Mouse (Mus musculus) layer of hippocampus, postnatal 14 days (tissue): ENCODE results near the gene Kdm2a. TPM values are rescaled to one million over a fixed set of nuclear protein-coding genes. Genes with fewer than 3 reads are reported as not detected.

Experiments
- DNase-seq, 2 experiments: peaks; one replicate each; pipeline ENCODE4 v3.0.0; 2021 to 2022; ENCODE audit warnings: low spot score in 2 of 2, mixed read lengths in 1 of 2
- long read RNA-seq, 2 experiments: library from polyadenylated mRNA; stranded (forward); transcript quantifications; one replicate each; pipeline ENCODE4 v2.0.0; 2021
- total RNA-seq, 2 experiments: library from RNA; stranded (reverse); gene quantifications; 2 replicates each; pipeline ENCODE4 v1.2.3; 2021

The Kdm2a gene
- total RNA-seq = 10 to 100 TPM; 69.3 to 73.2 TPM
- long read RNA-seq, experiment 1, partial matches to known transcripts = 6 of 9 reads
- long read RNA-seq, experiment 1, other reads (novel, unspliced or antisense) = 3 of 9 reads
- long read RNA-seq, experiment 2, full-length matches to known transcripts = 1 of 19 reads
- long read RNA-seq, experiment 2, partial matches to known transcripts = 4 of 19 reads
- long read RNA-seq, experiment 2, other reads (novel, unspliced or antisense) = 14 of 19 reads

DNA sequence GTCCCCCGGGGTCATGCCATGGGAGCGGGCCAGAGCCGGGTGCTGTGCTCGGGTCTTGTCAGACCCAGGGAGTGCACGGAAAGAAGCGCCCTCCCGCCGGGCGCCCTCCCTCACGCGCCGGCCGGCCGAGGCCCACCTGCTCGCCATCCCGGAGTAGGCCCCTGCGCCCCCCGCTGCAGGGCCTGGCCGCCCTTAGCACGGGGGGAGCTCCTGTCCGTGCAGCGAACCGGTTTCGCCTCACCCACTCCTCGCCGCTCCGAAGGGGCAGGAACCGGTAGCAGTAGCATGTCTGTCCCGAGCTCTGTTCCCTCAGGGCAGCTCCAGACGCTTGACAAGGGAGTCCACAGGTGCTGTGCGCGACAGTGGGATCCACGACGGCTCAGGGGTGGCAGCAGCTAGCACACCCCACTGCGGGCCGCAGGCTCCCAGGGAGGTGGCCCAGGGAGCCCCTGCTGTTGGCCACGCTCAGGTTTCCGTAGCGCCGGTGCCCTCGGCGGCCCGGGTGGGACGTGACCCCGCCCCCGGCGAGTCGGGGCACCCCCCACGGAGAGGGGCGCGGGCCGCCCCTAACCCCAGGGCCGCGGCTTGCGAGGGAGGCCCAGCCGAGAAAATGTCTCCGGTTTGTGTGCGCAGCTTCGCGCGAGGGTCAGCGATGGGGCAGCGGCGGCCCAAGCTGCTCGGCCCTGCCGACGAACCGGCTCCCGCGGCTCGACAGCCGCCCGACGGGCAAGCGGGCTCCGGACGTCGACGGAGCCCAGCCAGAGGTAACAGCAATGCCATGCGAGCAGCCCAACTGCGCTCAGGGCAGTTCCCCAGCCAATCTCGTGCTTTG is at the start of gene Kdm2a:
TSS of gene Kdm2a (minus strand) at position 488 of the 832 bp plus-strand sequence.
- DNase-seq = peak in 1 of 2 experiments; percentile 37

DNA sequence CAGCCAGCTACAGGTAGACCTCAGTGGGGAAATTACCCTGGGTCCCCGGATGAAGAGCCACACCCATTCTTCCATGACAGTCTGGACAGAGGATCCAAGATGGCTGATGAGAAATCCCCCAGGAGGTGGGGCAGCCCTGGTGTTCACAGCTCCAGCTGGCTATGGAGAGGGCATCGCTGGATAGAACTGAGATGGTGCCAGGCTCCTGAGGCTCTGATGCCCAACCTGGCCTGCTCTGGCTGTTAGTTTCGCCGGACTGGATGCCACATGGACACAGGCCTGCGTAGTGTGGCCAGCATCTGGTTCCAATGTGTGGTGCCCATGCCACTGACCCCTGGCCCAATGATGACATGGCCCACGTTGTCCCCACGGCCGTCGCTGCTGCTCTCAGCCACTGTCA is 49.4 kb upstream of the Kdm2a start:
- no peak for DNase-seq

DNA sequence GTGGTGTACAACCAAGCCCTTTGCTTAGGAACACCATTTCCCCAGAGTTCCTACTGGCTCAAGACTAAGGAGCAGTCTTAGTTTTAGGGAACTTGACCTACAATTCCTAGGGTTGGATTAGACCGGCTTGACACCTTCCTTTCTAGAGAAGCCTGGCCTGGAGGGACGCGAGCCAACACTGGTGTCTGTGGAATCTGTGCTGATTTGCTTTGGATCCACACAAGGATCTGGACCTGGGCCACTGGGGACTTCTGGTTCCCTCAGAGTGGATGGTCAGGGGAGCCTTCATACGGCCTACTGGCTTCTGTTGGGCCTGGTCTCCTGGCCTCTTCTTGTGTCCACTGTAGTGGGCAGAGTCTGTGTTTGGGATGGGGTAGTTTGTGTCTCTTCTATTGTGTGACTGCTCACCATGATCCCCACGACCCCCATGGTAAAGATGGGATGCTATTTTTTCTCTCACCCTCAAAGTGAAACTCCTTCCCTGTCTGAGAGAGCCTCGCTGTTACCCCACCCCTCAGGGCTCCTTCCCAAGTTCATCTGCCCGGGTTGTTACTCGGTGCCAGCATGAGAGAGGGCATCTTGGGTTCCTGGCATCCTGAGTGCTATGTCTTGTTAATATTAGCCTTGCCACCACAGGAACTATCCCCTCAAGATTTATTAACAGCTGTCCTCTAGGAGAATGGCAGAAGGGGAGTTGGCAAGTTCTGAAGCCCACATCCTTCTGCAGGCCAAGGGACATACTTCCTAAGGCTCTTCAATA is 48.8 kb upstream of the Kdm2a start:
- DNase-seq = no peak

DNA sequence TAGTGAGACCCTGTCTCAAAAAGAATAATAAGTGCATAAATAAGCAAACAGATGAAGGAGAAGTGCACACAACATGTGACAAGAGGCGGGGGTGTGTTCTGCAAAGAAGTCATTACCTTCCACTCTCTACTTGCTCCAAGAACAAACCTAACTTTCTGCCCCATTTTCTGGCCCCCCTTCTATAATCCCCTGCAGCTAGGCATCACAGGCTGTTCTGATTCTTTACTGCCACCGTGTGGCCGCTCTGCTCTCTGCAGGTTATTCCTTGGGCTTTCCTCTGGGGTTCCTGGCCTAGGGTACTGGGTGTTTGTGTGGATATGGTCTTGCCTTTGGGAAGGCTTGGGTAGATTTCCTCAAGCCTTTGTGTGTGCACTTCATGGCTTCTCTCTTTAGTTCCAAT is 44.3 kb upstream of the Kdm2a start:
- peak; percentile 72 to 79 for DNase-seq

DNA sequence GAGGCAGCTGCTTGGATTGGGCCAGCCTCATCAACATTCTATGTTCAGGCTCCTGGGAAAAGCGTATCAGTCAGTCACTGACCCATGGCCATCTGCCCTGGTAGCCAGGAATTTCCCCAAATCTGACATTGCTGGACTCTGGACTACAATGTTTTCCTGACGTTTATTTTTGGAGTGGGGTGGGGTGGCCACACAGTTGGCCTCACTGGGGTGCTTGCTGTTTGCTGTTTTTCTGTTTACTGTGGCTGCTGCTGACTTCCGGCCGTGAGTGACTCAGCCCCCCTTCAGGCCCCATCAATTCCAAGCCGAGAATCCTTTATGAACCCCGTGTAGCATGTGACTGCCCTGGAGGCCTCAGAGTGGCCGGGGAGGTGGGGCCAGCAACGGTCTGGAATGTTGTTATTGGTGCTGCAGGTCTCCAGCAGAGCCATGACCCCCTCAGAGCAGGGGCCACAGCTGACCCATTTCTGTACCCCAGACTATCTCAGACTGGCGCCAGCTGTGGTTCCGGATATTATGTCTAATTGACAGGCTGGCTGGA is 43.6 kb upstream of the Kdm2a start:
- no peak for DNase-seq

DNA sequence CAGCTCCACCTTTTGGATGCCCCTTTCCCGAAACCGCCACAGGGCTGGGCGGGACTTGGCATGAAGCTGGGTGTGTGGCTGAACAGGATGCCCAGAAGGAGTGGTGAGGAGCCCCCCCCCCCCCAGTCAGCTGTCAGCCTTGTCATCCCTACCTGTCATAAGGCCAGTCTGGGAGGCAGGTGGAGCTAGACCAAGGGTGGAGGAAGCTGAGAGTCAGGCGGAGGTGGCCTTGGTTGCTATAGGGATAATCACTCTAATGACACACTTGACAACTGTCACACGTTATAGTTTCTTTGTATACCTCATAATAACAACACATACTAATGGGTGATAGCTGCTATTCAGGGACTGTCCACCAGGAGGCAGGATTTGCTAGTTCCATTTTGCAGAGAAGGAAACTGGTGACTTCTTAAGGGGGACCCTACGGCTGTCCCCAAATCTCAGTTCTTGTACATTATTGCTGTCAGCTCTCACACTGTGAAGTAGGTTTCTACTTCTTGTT is 43.1 kb upstream of the Kdm2a start:
- peak; percentile 27 to 33 for DNase-seq

DNA sequence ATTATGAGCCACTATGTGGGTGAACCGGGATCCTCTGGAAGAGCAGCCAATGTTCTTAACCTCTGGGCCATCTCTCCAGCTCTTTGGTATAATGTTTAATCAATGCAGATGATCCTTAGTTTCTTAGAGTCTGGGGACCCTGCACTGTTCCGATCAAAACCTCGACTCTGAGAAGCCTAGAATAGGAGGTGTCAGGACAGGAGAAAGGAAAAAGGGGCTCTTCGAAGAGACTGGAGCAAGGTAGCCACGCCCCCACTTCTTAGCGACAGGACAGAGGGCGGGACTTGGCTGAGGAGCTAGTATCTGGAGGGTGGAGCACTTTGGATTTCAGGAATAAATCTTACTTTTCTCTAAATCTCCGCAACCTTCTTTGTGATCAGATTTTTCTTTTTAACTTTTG is 42.1 kb upstream of the Kdm2a start:
- DNase-seq = no peak

DNA sequence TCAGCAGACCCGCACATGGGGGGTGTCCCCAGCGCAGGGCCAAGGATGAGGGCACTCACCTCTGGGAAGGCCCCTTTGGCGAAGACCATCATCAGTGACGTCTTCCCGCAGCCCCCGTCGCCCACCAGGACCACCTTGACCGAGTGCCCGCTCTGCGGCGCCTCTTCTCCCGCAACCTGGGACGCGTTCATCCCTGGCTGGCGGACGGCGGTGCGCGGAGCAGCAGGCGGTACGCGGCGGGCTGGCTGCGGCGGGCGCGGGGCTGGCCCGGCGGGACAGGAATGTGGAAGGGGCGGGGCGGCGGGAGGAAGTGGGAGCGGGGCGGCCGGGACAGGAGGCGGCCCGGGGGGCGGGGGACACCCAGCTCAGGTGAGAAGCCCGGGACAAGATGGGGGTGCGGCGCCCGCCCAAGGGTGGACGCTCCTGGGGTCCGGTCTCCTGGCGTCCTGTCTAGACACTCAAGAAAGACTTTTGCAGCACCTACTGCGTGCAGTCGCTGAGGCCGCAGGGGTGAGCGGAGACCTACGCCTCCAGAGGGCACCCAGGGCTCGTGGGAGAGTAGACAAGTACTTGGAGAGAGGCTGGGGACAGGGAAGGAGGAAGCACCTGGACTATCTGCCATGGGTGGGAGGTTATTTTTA is 41.2 kb upstream of the Kdm2a start, which contains the start of gene Rhod:
TSS of gene Rhod (minus strand) at position 272 of the 641 bp plus-strand sequence.
- DNase-seq = no peak

DNA sequence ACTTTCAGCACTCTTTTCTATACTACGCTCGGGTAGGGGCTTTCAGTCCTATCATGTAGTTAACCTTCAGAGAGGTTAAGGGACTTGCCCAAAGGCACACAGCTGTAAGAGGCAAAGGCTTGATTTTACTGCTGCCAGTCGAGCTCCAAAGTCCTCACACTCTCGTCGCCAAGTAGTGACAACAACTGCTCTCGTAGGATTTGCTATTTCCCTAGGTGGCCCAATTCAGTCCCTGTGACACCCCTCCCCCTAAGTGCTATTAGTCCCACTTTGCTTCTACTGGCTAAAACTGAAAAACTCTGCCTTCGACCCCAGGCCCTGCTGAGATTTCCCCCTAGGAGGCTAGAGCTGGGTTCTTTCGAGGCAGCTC is 40.7 kb upstream of the Kdm2a start:
- DNase-seq = no peak

DNA sequence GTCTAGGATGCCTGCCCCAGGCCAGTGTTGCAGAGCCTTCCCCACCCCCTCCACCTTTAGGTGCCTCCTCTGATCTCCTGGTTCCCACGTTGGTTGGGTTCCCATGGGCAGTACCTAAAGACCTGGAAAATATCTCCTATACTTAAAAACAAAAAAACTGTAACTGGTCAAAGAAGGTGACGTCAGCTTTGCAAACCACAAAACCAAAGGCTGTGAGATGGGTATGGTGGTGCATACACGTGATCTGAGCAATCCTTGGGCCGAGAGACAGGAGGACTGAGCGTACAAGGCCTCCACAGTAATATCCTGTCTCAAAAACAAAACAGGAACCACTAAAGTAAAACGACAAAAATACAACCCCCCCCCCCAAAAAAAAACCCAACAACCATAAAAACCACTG is 39.8 kb upstream of the Kdm2a start:
- DNase-seq = no peak

DNA sequence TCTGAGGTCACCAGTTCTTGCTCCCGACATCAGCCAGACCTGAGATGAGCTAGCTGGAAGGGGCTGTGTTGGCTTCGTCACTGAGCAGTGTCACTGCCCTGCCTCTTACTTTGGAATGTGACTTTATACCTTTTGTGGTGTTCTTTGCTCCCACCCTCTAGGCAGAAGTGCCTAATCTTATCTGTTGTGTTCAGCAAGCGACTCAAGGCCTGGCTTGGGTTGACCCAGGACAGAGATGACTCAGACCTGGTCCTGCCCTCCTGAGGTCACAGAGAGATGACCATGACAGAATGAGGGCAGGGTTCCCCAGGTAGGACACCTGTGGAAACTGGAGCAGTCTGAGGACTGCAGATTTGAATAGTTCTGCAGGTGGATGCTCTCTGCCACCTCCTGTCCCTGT is 38.2 kb upstream of the Kdm2a start:
- DNase-seq = no peak

DNA sequence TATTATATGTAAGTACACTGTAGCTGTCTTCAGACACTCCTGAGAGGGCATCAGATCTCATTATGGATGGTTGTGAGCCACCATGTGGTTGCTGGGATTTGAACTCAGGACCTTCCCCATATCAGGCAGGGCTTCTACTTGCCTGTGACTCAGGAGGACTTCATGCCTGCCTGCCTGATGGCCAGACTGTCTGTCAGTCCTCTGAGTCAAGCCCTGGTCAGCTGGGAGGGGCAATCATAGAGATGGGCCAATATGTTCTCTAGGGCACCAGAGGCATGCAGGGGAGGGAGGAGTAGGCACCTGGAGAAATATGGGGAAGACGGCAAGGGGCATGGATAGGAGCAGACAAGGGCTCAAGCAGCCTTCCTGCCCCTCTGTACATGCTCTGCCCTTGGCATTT is 36.9 kb upstream of the Kdm2a start:
- no peak for DNase-seq

DNA sequence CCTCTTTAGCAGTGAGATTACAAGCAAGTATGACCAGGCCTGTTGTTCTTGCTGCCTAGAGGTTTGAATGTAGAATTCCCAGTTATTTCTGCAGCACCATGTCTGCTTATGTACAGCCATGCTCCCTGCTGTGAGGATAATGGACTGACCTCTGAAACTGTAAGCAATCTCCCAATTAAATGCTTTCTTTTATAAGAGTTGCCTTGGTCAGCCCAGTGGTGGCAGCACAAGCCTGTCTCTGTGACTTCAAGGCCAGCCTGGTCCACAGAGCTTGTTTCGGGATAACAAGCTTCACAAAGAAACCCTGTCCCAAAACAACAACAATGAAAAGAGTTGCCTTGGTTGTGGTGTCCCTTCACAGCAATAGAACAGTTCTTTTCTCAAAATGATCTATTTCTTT is 35.7 kb upstream of the Kdm2a start:
- no peak for DNase-seq

DNA sequence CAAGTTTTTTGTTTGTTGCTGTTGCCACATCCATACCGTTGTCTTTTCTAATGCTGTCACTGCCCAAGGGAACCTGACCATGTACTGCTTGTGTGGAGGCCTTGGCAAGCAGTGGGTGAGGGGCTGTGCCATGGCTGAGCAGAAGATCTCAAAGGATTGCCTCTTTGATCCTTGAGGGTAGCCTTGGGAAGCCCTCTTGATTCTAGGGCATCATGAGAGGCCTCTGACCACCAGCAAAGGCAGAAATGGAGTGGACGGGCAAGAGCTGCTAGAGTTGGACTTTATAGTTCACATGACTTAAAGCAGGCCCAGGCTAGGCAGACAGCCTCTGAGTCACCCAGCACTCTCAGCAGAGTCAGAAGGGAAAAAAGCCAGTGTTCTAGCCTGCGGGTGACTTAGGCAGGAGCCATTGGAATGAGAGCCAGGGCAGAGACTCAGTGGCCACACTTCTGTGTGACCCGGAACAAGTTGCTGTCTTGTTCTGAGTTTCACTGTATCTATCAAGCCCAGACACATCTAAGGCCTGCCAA is 32.1 kb upstream of the Kdm2a start:
- no peak for DNase-seq

DNA sequence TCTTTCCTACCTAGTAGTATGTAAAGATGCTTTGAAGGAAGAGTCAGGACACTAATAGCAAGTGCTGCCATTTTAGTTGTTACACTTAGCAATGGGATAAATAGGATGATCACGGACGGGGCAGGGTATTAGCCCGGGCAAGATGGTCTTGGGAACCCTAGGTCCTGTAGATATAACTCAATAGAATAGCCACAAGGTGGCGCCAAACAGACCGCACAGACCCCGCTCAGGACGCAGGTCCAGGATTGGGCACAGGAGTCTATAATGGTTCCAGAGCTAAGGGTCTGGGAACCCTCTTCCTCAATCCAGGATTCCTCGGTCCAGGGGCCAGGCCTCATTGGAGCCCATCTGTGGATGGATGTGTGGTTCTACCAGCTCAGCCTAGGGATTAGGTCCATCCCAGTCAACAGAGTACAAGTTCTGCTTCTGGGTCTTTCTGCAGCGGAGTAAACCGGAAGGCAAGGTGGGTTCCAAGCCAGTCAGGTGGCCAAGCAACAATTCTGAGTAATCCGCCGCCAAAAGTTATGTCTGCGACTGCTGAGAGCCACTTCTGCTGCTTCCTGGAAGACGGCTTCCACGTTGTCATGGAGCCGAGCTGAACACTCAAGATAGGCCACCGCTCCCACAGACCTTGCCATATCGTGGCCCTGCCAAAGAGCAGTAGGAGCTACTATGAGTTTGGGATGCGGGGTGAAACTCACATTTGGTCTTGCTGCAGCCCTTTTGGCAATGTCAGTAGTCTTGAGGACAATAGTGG is 27.7 kb upstream of the Kdm2a start:
- DNase-seq = no peak

DNA sequence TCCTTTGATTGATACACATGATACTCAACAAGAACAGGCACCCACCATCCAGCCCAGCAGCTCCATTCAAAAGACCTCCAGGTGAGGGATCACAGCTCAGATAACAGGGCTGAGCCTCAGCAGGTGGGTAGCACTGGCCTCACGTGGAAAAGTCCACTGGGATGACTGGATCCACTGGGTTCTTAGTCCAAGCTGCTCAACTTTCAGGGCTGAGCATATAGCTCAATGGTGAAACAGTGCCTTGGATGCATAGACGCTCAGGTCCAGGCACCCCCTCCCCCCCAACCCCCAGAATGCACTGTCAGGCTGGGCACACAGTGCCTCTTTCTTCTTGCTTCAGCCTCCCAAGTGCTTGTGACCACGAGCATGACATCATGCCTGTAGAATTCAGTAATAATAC is 24.9 kb upstream of the Kdm2a start:
- no peak for DNase-seq

DNA sequence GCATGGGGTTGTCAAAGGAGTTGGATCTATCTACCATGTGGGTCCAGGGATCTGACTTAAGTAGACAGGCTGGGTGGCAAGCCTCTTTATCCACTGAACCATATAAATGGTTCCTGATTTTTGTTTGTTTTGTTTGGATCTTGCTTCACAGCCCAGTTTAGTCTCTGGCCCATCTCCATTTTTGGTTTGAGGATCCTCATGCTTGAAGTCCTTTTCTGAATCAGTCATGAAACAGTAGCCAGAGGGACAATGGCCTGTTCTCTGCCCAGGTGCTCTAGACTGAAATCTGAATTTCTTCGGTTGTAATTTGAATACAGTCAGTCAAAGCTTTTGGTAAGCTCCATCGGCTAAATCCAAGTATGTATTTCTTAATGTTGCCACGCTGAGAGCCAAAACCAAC is 24.5 kb upstream of the Kdm2a start:
- no peak for DNase-seq

DNA sequence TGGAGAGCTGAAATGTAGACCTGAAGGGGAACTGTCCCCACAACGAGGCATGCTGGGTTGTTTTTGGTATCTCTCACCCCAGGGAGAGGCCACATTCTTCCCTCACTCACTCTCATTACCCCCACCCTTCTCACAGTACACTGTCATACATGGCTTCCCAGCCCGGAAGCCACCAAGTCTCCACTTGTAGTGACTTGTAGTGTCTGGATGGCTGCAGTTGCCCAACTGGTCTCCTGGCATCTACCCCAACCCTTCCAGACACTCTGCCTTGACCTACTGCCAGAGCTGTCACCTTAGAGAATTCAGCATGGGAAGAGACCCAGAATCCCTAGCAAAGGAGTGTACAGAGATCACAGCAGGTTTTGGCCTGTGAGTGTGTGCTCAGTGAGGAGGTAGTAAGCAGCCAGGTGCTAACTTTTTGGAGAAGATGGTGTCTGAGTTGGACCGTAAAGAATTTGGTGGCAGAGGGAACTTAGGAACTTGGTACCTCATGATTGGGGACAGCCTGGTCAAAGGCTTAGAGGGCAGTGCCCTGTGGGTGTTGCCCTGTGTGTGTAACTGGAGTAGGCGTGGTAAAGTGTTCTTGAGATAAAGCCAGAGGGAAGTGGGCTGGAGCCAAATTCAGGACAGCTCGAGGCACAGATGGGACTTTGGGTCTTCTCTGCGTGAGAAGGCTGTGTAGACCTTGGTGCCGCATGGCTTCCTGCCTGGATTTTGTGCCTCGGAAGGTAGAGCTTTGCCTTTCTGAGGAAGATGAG is 22.2 kb upstream of the Kdm2a start:
- DNase-seq = no peak

DNA sequence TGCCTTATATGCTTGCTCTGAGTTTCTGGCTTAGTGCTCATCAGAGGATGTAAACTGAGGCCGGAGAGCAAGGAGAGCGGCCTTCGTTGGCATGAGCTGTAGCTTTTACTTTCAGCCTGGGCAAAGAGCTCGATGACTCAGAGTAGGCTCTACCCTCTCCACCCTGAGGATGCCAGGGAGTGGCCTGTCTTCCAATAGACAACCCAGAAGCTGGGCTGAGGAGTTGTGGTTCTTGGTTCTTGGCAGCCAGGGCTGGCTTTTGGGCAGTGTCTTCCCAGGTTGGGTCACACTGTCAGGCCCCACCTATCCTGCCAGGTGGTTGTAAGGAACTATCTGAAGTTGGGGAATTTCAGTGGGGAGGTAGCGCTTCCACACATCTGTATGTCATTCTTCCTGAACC is 21.6 kb upstream of the Kdm2a start:
- DNase-seq = no peak
